Mouse (Mus musculus) spleen, adult 18-20 months (tissue): Measurements from ENCODE around the gene Rps12-ps3.

ENCODE experiments used
- DNase-seq, 2 experiments: peaks; one replicate each; pipeline ENCODE4 v3.0.0; 2022; ENCODE audit warnings: mixed read lengths in 2 of 2

The Rps12-ps3 gene

DNA sequence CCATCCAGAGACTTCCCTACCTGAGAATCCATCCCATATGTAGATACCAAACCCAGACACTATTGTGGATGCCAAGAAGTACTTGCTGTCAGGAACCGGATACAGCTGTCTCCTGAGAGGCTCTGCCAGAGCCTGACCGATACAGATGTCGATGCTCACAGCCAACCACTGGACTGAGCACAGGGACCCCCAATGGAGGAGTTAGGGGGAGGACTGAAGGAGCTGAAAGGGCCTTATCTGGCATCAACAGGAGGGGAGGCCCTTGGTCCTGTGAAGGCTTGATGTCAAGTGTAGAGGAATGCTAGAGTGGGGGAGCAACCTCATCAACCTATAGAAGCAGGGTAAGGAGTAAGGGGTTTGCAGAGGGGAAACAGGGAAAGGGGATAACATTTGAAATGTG is 30.7 kb downstream of the Rps12-ps3 start:
- no peak for DNase-seq

- no peak for DNase-seq
These were observed 32.8 kb downstream of the Rps12-ps3 start for GRCm38 (mm10) chr19:59354906-59355305.

DNA sequence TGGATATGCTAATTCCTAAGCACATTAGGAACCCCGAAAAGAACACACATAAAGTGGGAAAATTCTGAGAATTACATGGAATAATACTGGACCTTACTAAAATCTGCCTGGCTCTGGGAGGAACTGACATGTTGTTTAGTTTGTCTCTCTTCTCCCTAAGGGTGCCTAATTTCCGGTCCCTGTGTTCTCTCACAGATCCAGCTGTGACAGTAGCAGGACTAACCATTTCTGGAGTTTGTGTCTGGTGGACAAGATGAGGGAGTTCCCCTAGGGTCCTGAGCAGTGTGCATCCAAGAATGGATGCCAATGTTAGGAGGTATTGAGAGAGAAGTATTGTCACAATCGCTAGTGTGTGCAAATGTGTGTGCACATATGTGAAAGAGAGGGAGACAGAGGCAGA is 34.3 kb downstream of the Rps12-ps3 start:
- DNase-seq = no peak

DNA sequence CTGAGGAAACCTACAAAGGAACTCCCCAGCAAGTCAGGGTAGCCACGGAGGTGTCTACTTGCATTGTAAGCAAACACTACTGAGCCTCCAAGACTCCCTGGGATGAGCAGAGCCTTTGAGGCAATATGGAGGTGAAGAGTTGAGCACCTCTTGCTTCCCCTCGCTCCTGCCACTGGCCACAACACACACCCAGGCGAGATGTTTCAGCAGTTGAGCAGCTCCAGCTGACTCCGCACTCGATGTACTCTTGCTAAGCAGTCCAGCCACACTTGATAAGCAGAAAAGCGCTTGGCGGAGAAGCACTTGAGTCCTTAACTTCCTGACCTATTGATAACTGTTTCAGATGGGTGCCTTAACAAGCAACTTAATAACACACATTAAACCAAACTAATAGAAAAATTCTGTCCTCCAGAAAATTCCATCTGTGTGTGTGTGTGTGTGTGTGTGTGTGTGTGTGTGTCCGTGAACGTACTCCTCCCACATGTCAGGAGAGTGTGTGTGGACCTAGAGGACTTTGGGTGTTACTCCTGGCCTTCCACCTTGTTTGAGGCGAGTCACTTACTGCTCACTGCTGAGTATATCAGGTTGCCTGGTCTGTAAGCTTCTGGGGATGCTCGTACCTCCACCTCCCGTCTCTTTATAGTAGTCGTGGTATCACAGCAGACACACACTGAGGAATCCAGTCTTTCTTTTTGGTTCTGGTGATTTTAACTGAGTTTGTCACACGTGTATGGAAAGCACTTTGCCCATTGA is 34.9 kb downstream of the Rps12-ps3 start:
- DNase-seq = no peak

DNA sequence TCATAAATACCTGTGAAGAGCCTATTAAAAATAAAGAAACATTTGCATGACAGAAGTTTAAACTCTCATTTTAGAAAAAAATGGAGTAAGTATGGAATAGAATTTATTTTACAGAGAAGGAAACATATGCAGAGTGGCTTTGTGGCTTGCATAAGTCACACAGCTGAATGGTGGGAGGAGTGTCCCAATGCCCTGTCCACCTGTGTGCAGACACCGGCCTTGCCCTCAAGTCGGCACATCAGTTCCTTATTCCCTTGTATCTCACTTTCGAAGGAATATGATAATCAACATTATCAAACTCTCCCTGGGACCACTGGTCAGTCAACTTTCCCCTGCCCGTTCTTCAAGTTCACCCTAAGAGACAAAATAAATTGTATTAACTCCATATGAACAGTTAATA is 35.8 kb downstream of the Rps12-ps3 start:
- DNase-seq = no peak

- DNase-seq = no peak
These were observed 37.1 kb downstream of the Rps12-ps3 start for GRCm38 (mm10) chr19:59359202-59359601.

DNA sequence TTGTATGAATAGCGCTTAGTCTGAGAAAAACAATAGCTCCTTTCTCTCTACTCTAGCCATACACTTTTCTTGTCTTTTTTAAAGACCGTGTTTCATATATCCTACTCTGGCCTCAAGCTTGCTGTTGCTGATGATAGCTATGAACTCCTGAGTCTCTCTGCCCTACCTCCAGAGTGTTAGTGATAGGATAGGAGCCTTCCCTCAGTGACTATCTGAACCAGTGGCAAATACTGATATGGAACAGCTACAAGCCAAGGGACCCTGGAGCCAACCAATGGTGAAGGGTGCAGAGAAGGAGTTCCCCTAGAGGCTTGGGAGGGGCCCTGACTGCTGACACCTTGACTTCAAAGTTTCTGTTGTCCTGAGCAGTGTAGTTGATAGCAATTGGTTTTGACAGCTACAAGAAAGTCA is 38.4 kb downstream of the Rps12-ps3 start:
- DNase-seq = no peak

DNA sequence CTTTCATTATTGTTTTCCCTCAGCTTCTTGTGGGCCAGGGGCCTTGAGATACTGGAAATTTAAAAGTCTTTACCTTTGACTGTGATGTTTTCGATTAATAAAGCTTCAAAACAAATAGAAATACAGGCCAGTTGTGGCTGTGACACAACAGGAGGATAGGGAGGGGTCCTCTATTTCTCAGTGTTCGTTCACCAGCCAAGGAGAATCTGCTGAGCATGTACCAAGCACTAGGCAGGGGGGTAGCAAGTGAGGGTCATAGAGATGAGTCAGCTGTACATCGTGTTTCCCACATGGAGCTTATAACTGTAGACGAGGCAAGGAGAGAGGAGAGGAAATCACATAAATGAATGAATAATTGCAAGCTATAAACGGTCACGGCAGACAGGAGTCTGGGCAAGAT is 40.6 kb downstream of the Rps12-ps3 start:
- DNase-seq = no peak

DNA sequence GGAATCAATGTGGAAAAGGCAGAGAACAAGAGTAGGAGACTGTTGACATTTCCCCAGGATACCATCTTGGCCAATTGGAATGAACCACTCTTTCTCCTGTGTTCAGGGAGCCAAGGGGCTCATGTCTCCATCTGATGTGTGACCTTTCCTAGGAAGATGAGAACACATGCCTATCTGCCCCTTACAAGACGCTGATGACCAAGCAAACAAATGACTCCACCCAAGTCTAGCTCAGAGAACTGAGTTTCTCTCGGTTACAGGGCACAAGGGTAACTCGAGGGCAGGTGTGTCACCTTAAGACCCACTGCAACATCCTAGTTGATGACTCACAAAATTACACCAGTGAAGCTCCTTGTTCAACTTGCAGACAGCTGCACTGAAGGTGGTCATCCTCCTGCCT is 41.6 kb downstream of the Rps12-ps3 start:
- no peak for DNase-seq

GRCm38 (mm10) chr19:59366724-59367123 is 44.6 kb downstream of the Rps12-ps3 start:
- no peak for DNase-seq

GRCm38 (mm10) chr19:59367892-59368291 is 45.8 kb downstream of the Rps12-ps3 start:
- no peak for DNase-seq

DNA sequence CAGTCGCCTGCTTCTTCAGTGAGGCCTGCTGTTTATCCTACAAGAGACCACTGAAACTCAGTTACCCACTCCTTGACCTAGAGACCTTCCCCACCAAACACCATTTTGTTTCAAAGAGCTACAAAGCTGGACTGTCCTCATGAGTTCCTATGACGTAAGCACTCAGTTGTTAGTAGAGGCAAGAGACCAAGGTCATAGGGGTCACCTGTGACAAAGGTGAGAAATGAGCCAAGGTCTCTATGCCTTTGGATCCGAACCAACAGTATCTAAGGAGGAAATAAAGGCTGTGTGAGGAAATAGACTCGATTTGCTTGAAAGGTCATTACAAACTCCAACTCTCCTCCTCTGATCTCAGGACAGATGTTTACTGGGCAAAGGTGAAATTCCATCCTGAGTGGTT is 48.9 kb downstream of the Rps12-ps3 start:
- no peak for DNase-seq
